In genomic region chr3:107631523-107631958, GRCm38 (mm10) we compare ENCODE assay signal across 8 mouse cellular contexts. TPM values are rescaled to one million over a fixed set of nuclear protein-coding genes. Genes with fewer than 3 reads are reported as not detected.
DNase-seq lines count a peak whose midpoint lies in the region; ATAC-seq and TF ChIP-seq lines count a peak whose summit lies in the region.

Gene Strip1, minus strand, starts transcription at chr3:107631694.

- CTCF ChIA-PET in Patski (lab: Charles Lee) = no interaction called here

- H3K27me3 ChIP-seq in Patski = no peaks in the 10 kb centered on the region
- no peaks in the 10 kb centered on the region for H3K27me3 ChIP-seq in hindbrain, embryonic 13.5 days

- H3K27ac ChIP-seq in hindbrain, embryonic 13.5 days = peak within 1 kb of the TSS; percentile 98

- no peaks in the 10 kb centered on the region for H3K9me3 ChIP-seq in hindbrain, embryonic 13.5 days

- peak; percentile 89 for ATAC-seq in Patski
- ATAC-seq in hindbrain, embryonic 13.5 days (ENCODE audit: low FRiP score) = peak; percentile 94

- peak within 1 kb of the TSS; percentile 97 for H3K9ac ChIP-seq in hindbrain, embryonic 13.5 days

- in situ Hi-C loops in Patski (cut with MboI; ENCODE audit: low pct_unique_long_range_greater_than_20kb) = no loop called here

- H3K4me2 ChIP-seq in hindbrain, embryonic 13.5 days = peak within 1 kb of the TSS; percentile 76

- H3K4me1 ChIP-seq in hindbrain, embryonic 13.5 days (replicated peaks) = peaks cover 29% of the 10 kb centered on the region

- POLR2A ChIA-PET in Patski (lab: Charles Lee) = interaction anchor here (1.3 to 1.4 kb wide), 2 partner anchors 9 to 20 kb away, joined by 3 to 4 read pairs; no protein-coding TSS in a partner anchor

- peak within 1 kb of the TSS; percentile 96 for H3K4me3 ChIP-seq in hindbrain, embryonic 13.5 days

- peak; percentile 91 for DNase-seq in Patski (ENCODE audit: low read depth, low spot score)
- DNase-seq in cerebellum, postnatal 14 days = peak; percentile 95 to 96
- DNase-seq in frontal cortex, postnatal 14 days (ENCODE audit: low spot score in 2 of 2) = peak; percentile 90 to 91
- DNase-seq in layer of hippocampus, postnatal 25 days (ENCODE audit: extremely low spot score in 1 of 2, low spot score in 1 of 2) = peak; percentile 84 to 87
- DNase-seq in lung, postnatal 25 days (ENCODE audit: low spot score) = peak; percentile 96
- peak; percentile 98 for DNase-seq in retina, embryonic 14.5 days (ENCODE audit: low spot score)
- DNase-seq in thymus, postnatal 4 days = peak; percentile 91

- WGBS in hindbrain, embryonic 13.5 days = under 1% methylated on average over 35 of the region's 35 CpGs

- H3K36me3 ChIP-seq in hindbrain, embryonic 13.5 days = peaks cover 27% of the 10 kb centered on the region

- TF ChIP-seq CTCF in Patski (IDR thresholded peaks at IDR 0.05) = no peak

RNA-seq across cellular contexts. Expression of gene Strip1, which starts in this region (rescaled TPM):
- polyA plus RNA-seq in Patski (2021) = 84.5 TPM
- polyA plus RNA-seq in hindbrain, embryonic 13.5 days (2015; fragmentation: Nextera tagmentation; extraction: Ambion mirVana) = 143 and 145 TPM in 2 replicates
- total RNA-seq in layer of hippocampus, postnatal 25 days (2021) = 10 to 100 TPM; 69.6 to 71.2 TPM

Comparison
In these comparisons a context has a peak if more than half of its experiments do, and no peak if none do; other contexts are left out.
1. Peak in every context shown above with its lines: DNase-seq, ATAC-seq, H3K4me3 ChIP-seq and H3K27ac ChIP-seq.